ENCODE assay signal across 22 mouse cellular contexts in genomic region chr9:103033381-103033780, GRCm38 (mm10). TPM values are rescaled to one million over a fixed set of nuclear protein-coding genes. Genes with fewer than 3 reads are reported as not detected.
A peak's percentile ranks its signal among the peaks of the same experiment; 100 is the strongest.
DNase-seq lines count a peak whose midpoint lies in the region; ATAC-seq and TF ChIP-seq lines count a peak whose summit lies in the region.
"Had no signal": no experiment of that assay in that cellular context is flagged by ENCODE, and none has a peak within 500 bp of the region (broad histone marks: within the 10 kb centered on the region; RNA-seq: fewer than 3 reads in every experiment).

No protein-coding gene starts in this region.

- no peaks in the 10 kb centered on the region for H3K79me2 ChIP-seq in C2C12 (ENCODE audit: control insufficient read depth, insufficient read depth)

- no peak for TF ChIP-seq CTCF in kidney, adult 2 months (conservative IDR thresholded peaks at IDR 0.05; ENCODE audit: insufficient read depth, insufficient read length, low read depth, low read length)
- no peak for TF ChIP-seq CTCF in C2C12 (IDR thresholded peaks at IDR 0.05; ENCODE audit: control insufficient read depth, insufficient read depth, insufficient read length)

- H3ac ChIP-seq in C2C12 (ENCODE audit: control insufficient read depth, insufficient read length, low read depth): no peak overlapping the region

- no peaks in the 10 kb centered on the region for H3K27me3 ChIP-seq in kidney, adult 2 months (replicated peaks; ENCODE audit: control insufficient read depth, insufficient read depth, low read length)
- no peaks in the 10 kb centered on the region for H3K27me3 ChIP-seq in kidney, embryonic 16.5 days (ENCODE audit: insufficient read depth, low read length)
- H3K27me3 ChIP-seq in C2C12 (ENCODE audit: control insufficient read depth, insufficient read depth, insufficient read length): no peaks in the 10 kb centered on the region
- H3K27me3 ChIP-seq: hindbrain, embryonic 13.5 days had no signal

- no peak overlapping the region for H3K4me2 ChIP-seq in kidney, embryonic 16.5 days (replicated peaks; ENCODE audit: low read depth, low read length)
- H3K4me2 ChIP-seq: heart, embryonic 11.5 days; heart, embryonic 15.5 days; hindbrain, embryonic 13.5 days had no signal

- no peaks in the 10 kb centered on the region for H3K36me3 ChIP-seq in kidney, adult 2 months (ENCODE audit: control insufficient read depth, insufficient read depth, low read length)
- H3K36me3 ChIP-seq in kidney, embryonic 16.5 days (ENCODE audit: insufficient read depth, low read length): no peaks in the 10 kb centered on the region
- H3K36me3 ChIP-seq in C2C12 (ENCODE audit: control insufficient read depth, insufficient read depth): no peaks in the 10 kb centered on the region
- H3K36me3 ChIP-seq: embryonic facial prominence, embryonic 10.5 days; forebrain, embryonic 10.5 days; heart, embryonic 15.5 days; hindbrain, embryonic 13.5 days had no signal

- TF ChIP-seq POLR2A in kidney, adult 2 months (IDR thresholded peaks at IDR 0.05; ENCODE audit: low read depth, low read length): no peak

- H3K79me3 ChIP-seq in C2C12 (ENCODE audit: low read depth): no peaks in the 10 kb centered on the region

- H3K4me1 ChIP-seq in kidney, adult 2 months (ENCODE audit: control insufficient read depth, insufficient read depth, low read length): 0 out of 2 replicates have a peak, but pooled peaks cover 3% of the 10 kb centered on the region
- H3K4me1 ChIP-seq in kidney, embryonic 16.5 days (ENCODE audit: insufficient read depth, low read length): no peaks in the 10 kb centered on the region
- H3K4me1 ChIP-seq: hindbrain, embryonic 13.5 days had no signal

- H3K9ac ChIP-seq in kidney, embryonic 16.5 days (replicated peaks; ENCODE audit: low read length): no peak overlapping the region
- H3K9ac ChIP-seq: heart, embryonic 15.5 days; hindbrain, embryonic 13.5 days had no signal

- 0 out of 2 replicates have a peak, but pooled peaks cover 3% of the 10 kb centered on the region for H3K9me3 ChIP-seq in kidney, embryonic 16.5 days (ENCODE audit: low read length)
- H3K9me3 ChIP-seq: embryonic facial prominence, embryonic 10.5 days; forebrain, embryonic 10.5 days; heart, embryonic 15.5 days; hindbrain, embryonic 13.5 days had no signal

- 56% methylated on average over 3 of the region's 3 CpGs for WGBS in kidney, adult 2 months
- WGBS in kidney, embryonic 16.5 days: 52% methylated on average over 3 of the region's 3 CpGs

- DNase-seq in kidney, adult 2 months: peak; percentile 24
- DNase-seq in Muller cell, postnatal 12 days (ENCODE audit: inconsistent ontology term): peak; percentile 48
- peak; percentile 52 for DNase-seq in fibroblast of lung, adult 2 months (ENCODE audit: low read depth)
- DNase-seq in lung, postnatal 25 days (ENCODE audit: low spot score): no peak
- no peak for DNase-seq in retina, embryonic 14.5 days (ENCODE audit: low spot score)
- DNase-seq in cerebellum, postnatal 4 days (ENCODE audit: low spot score in 2 of 2): no peak
- DNase-seq: cerebellum, adult 11-12 months; cerebellum, adult 9-10 months; cerebellum, postnatal 36 days; gastrocnemius, postnatal 36 days; heart, adult 18-20 months; heart, postnatal 14 days; kidney, adult 18-20 months had no signal

- no peak for ATAC-seq in kidney, embryonic 16.5 days (ENCODE audit: low FRiP score, low TSS enrichment)
- ATAC-seq: forebrain, embryonic 14.5 days had no signal

- H3K4me3 ChIP-seq in kidney, adult 2 months (ENCODE audit: insufficient read depth, low read depth, low read length): no peak overlapping the region
- no peak overlapping the region for H3K4me3 ChIP-seq in kidney, embryonic 16.5 days (ENCODE audit: low read length)
- H3K4me3 ChIP-seq in C2C12 (ENCODE audit: insufficient read depth, poor library complexity, severe bottlenecking): no peak overlapping the region
- H3K4me3 ChIP-seq: embryonic facial prominence, embryonic 10.5 days; forebrain, embryonic 10.5 days; heart, embryonic 15.5 days; hindbrain, embryonic 13.5 days had no signal

- H3K27ac ChIP-seq in kidney, adult 2 months (ENCODE audit: insufficient read depth, low read depth, low read length): no peak overlapping the region
- no peak overlapping the region for H3K27ac ChIP-seq in kidney, embryonic 16.5 days (ENCODE audit: low read length)
- H3K27ac ChIP-seq: embryonic facial prominence, embryonic 10.5 days; forebrain, embryonic 10.5 days; heart, embryonic 15.5 days; hindbrain, embryonic 13.5 days; hindbrain, postnatal 0 days had no signal

TF ChIP-seq in C2C12, 6 proteins besides CTCF, POLR2A, EP300 and RAD21:
- TF ChIP-seq CEBPB (IDR thresholded peaks at IDR 0.05; ENCODE audit: low read depth) (no peak), FOSL1 (IDR thresholded peaks at IDR 0.05; ENCODE audit: insufficient read depth, low read length, poor library complexity, severe bottlenecking) (peak; percentile 21)

RNA-seq across cellular contexts. Expression of gene Slco2a1, which starts 44.9 kb away (rescaled TPM):
- polyA plus RNA-seq in kidney, adult 2 months (2012; rRNA removed): 23.6 and 30.1 TPM in 2 replicates
- polyA plus RNA-seq in kidney, embryonic 16.5 days (2015; fragmentation: Nextera tagmentation; extraction: Ambion mirVana): 7.7 and 8.2 TPM in 2 replicates
- polyA plus RNA-seq in C2C12 (2012; fragmentation: generic; extraction: Trizol): 0.20 TPM

Comparison
In these comparisons a context has a peak if more than half of its experiments do, and no peak if none do; other contexts are left out.
1. DNase-seq: peak in kidney, adult 2 months (single experiment), Muller cell, postnatal 12 days (single experiment) and fibroblast of lung, adult 2 months (single experiment); none in lung, postnatal 25 days (single experiment), retina, embryonic 14.5 days (single experiment) and cerebellum, postnatal 4 days (0 of 2).